Mouse (Mus musculus) lung, postnatal 0 days (tissue): ENCODE results near the gene Sorcs2. TPM values are rescaled to one million over a fixed set of nuclear protein-coding genes. Genes with fewer than 3 reads are reported as not detected.

Source experiments
- ATAC-seq: fragments of 200-750 bp; cut with Nextera tagmentation; 2 replicates; pipeline ENCODE4 v1.8.0; 2017; ENCODE audit warnings: moderate library complexity
- DNase-seq: peaks from one replicate; pipeline ENCODE4 v3.0.0-alpha.2; 2016; ENCODE audit warnings: low spot score
- H3K27ac ChIP-seq: fragments of 300-500 bp; sonication (generic); 2 replicates; pipeline ENCODE4 v1.5.1; 2014; ENCODE audit warnings: antibody characterized with exemption, mild to moderate bottlenecking, low read length, mixed read lengths
- H3K27me3 ChIP-seq: fragments of 300-500 bp; sonication (generic); replicated peaks from 2 replicates; pipeline ENCODE4 v1.6.1; 2014; ENCODE audit warnings: low read length, mixed read lengths; ENCODE audit not compliant: insufficient read depth
- H3K36me3 ChIP-seq: fragments of 300-500 bp; sonication (generic); 2 replicates; pipeline ENCODE4 v1.6.1; 2014; ENCODE audit warnings: low read length, mixed read lengths; ENCODE audit not compliant: insufficient read depth
- H3K4me1 ChIP-seq: fragments of 300-500 bp; sonication (generic); 2 replicates; pipeline ENCODE4 v1.6.1; 2014; ENCODE audit warnings: antibody characterized with exemption, low read depth, low read length, mixed read lengths; ENCODE audit not compliant: insufficient read depth
- H3K4me2 ChIP-seq: fragments of 300-500 bp; sonication (generic); replicated peaks from 2 replicates; pipeline ENCODE4 v1.6.1; 2014; ENCODE audit warnings: low read depth, mild to moderate bottlenecking, low read length, moderate library complexity, mixed read lengths
- H3K4me3 ChIP-seq: fragments of 300-500 bp; sonication (generic); 2 replicates; pipeline ENCODE4 v1.5.1; 2014; ENCODE audit warnings: low read depth, low read length
- H3K9ac ChIP-seq: fragments of 300-500 bp; sonication (generic); replicated peaks from 2 replicates; pipeline ENCODE4 v1.6.1; 2014; ENCODE audit warnings: low read depth, mild to moderate bottlenecking
- H3K9me3 ChIP-seq: fragments of 300-500 bp; sonication (generic); 2 replicates; pipeline ENCODE4 v1.6.1; 2016; ENCODE audit warnings: low read length, mixed read lengths
- CTCF ChIP-seq: IDR thresholded peaks from 2 replicates; pipeline ENCODE4 v1.5.1; 2016; ENCODE audit warnings: antibody characterized with exemption, mild to moderate bottlenecking
- EP300 ChIP-seq: IDR thresholded peaks from 2 replicates; pipeline ENCODE4 v1.6.1; 2016; ENCODE audit warnings: antibody characterized with exemption, mild to moderate bottlenecking, control low read depth
- WGBS: fragments of 180-500 bp; shearing (Covaris S2); extraction: QIAGEN DNeasy Blood & Tissue Kit; methylation state at CpG from one replicate; pipeline ENCODE4 v1.1.7; 2014; 5-methylcytosine and 5-hydroxymethylcytosine counted together
- microRNA-seq: library from miRNA; unstranded; fragments of <30 nt; microRNA quantifications from one replicate; pipeline ENCODE4, GENCODE M21; 2016
- polyA plus RNA-seq: library from polyadenylated mRNA; unstranded; fragments of >200 nt; fragmentation: Nextera tagmentation; extraction: Ambion mirVana; gene quantifications from 2 replicates; pipeline ENCODE4 v1.2.1, GENCODE M21; 2015

Sorcs2 gene
- polyA plus RNA-seq, 1 experiment from 2014 or later = 9.4 TPM

- Histone ChIP-seq H3K27me3 (no peaks in the 10 kb centered on the region), H3K9ac (no peak overlapping the region), H3K27ac (peak overlapping the region; percentile 20; the same call in 1 of the 2 replicates), H3K36me3 (peaks cover 2% of the 10 kb centered on the region; the same call in 1 of the 2 replicates), H3K4me1 (peaks cover 5% of the 10 kb centered on the region; the same call in 1 of the 2 replicates), H3K4me2 (no peak overlapping the region), H3K9me3 (no peaks in the 10 kb centered on the region), H3K4me3 (no peak overlapping the region)
- ATAC-seq = peak; percentile 48
- peak; percentile 35 for DNase-seq
- TF ChIP-seq CTCF (no peak), EP300 (no peak)
- WGBS = 63% methylated on average over 12 of the region's 12 CpGs
These were observed 427.4 kb downstream of the Sorcs2 start for GRCm38 (mm10) chr5:35970380-35971105.

- Histone ChIP-seq H3K9ac (no peak overlapping the region), H3K9me3 (no peaks in the 10 kb centered on the region), H3K27me3 (no peaks in the 10 kb centered on the region), H3K4me1 (peaks cover 5% of the 10 kb centered on the region; the same call in 1 of the 2 replicates), H3K4me2 (no peak overlapping the region), H3K36me3 (peaks cover 8% of the 10 kb centered on the region; the same call in 1 of the 2 replicates), H3K4me3 (no peak overlapping the region), H3K27ac (no peak overlapping the region; the same call in 1 of the 2 replicates)
- ATAC-seq = no peak
- DNase-seq = peak; percentile 13
- 73% methylated on average over 3 of the region's 3 CpGs for WGBS
- TF ChIP-seq EP300 (no peak), CTCF (no peak)
These were observed 428.1 kb downstream of the Sorcs2 start for GRCm38 (mm10) chr5:35969857-35970256.

Small RNA genes lying within 50 kb of the gene (microRNA-seq; reads per million reads assigned to microRNA genes)
- 3.4 reads per million, percentile 9 among the genes with 10 or more reads in this experiment for gene Mir7689

Other genes with a start within 250 kb of the Sorcs2 start
- 0.93 and 1.0 TPM in 2 replicates for gene Psapl1, start 194.1 kb downstream of the Sorcs2 start, polyA plus RNA-seq
- 35.1 and 35.8 TPM in 2 replicates for gene Grpel1, start 66.9 kb upstream of the Sorcs2 start, polyA plus RNA-seq
- 1.9 and 2.2 TPM in 2 replicates for gene Tada2b, start 86.1 kb upstream of the Sorcs2 start, polyA plus RNA-seq
- gene Ccdc96, start 86.4 kb upstream of the Sorcs2 start, polyA plus RNA-seq = 2.1 and 2.8 TPM in 2 replicates
- gene Tbc1d14, start 195.1 kb upstream of the Sorcs2 start, polyA plus RNA-seq = 13.8 and 15.0 TPM in 2 replicates